Mouse (Mus musculus) brain, embryonic 14.5 days (tissue): ENCODE results near the gene Cfap36. TPM values are rescaled to one million over a fixed set of nuclear protein-coding genes. Genes with fewer than 3 reads are reported as not detected.
A peak's percentile ranks its signal among the peaks of the same experiment; 100 is the strongest.

Source experiments
- DNase-seq: peaks from one replicate; pipeline ENCODE4 v3.0.0-alpha.2; 2011; ENCODE audit warnings: low read depth
- CTCF ChIP-seq: fragments of 200-500 bp; IDR thresholded peaks from 2 replicates; pipeline ENCODE4 v1.5.1; 2012; ENCODE audit warnings: inconsistent platforms, mild to moderate bottlenecking, moderate library complexity, borderline replicate concordance; ENCODE audit not compliant: insufficient read depth, insufficient read length; ENCODE audit errors: extremely low read depth
- POLR2A ChIP-seq: fragments of 200-500 bp; IDR thresholded peaks from 2 replicates; pipeline ENCODE4 v1.6.1; 2012; ENCODE audit warnings: mild to moderate bottlenecking, inconsistent platforms, borderline replicate concordance; ENCODE audit not compliant: poor library complexity, insufficient read depth, insufficient read length, severe bottlenecking; ENCODE audit errors: extremely low read depth
- polyA plus RNA-seq: library from polyadenylated mRNA; depleted of rRNA; stranded (reverse); fragments of >200 nt; gene quantifications from 2 replicates; pipeline ENCODE4 v1.2.3, GENCODE M21; 2012; rRNA removed

The Cfap36 gene
- 29.8 and 44.8 TPM in 2 replicates for polyA plus RNA-seq

GRCm38 (mm10) chr11:29246883-29247650 lies at the start of gene Cfap36:
Gene Cfap36 (minus strand): TSS chr11:29247409.
- peak; percentile 99 for DNase-seq
- TF ChIP-seq CTCF (no peak), POLR2A (peak; percentile 6; the same call in 1 of the 2 replicates)

- DNase-seq: no peak
- TF ChIP-seq POLR2A: no peak
- TF ChIP-seq CTCF: no peak
These were observed 40.1 kb upstream of the Cfap36 start for GRCm38 (mm10) chr11:29287305-29287704.

GRCm38 (mm10) chr11:29286040-29286439 lies 38.8 kb upstream of the Cfap36 start:
- TF ChIP-seq POLR2A (no peak), CTCF (no peak)
- DNase-seq: peak; percentile 71

- TF ChIP-seq POLR2A (no peak), CTCF (no peak)
- no peak for DNase-seq
These were observed 27.5 kb upstream of the Cfap36 start for GRCm38 (mm10) chr11:29274758-29275157.

- TF ChIP-seq CTCF (peak; percentile 76; the same call in 1 of the 2 replicates), POLR2A (no peak)
- DNase-seq: peak; percentile 74
These were observed 20.6 kb upstream of the Cfap36 start for GRCm38 (mm10) chr11:29267824-29268223.

- TF ChIP-seq POLR2A (no peak), CTCF (no peak)
- DNase-seq: no peak
These were observed 7.4 kb upstream of the Cfap36 start for GRCm38 (mm10) chr11:29254643-29255042.

GRCm38 (mm10) chr11:29248386-29248785 lies 1.2 kb upstream of the Cfap36 start:
- TF ChIP-seq CTCF: no peak
- TF ChIP-seq POLR2A: no peak
- DNase-seq: no peak

GRCm38 (mm10) chr11:29247725-29248124 lies 516 bp upstream of the Cfap36 start:
- DNase-seq: no peak
- TF ChIP-seq CTCF: no peak
- TF ChIP-seq POLR2A: no peak

GRCm38 (mm10) chr11:29245988-29246387 lies 1.2 kb downstream of the Cfap36 start:
- no peak for DNase-seq
- TF ChIP-seq POLR2A (no peak), CTCF (no peak)

GRCm38 (mm10) chr11:29241961-29242360 lies 5.2 kb downstream of the Cfap36 start:
- TF ChIP-seq POLR2A (no peak), CTCF (no peak)
- no peak for DNase-seq

- no peak for DNase-seq
- TF ChIP-seq POLR2A (no peak), CTCF (no peak)
These were observed 7.9 kb downstream of the Cfap36 start for GRCm38 (mm10) chr11:29239353-29239752.

- TF ChIP-seq POLR2A (no peak), CTCF (no peak)
- DNase-seq: no peak
These were observed 8.7 kb downstream of the Cfap36 start for GRCm38 (mm10) chr11:29238551-29238950.
